Mouse (Mus musculus) spleen, postnatal 4 days (tissue): ENCODE measurements at regions not wholly inside any gene's neighbourhood (a gene's known extent, or its start where the extent isn't known, plus 50 kb on each side); places are given as distances from the start of the nearest gene placed in this dataset.

Experiments used
- DNase-seq, 2 experiments: peaks; one replicate each; pipeline ENCODE4 v3.0.0; 2022; ENCODE audit warnings: low spot score in 2 of 2

GRCm38 (mm10) chr5:126724329-126724728 lies 517.3 kb upstream of the Tmem132c start:
- no peak for DNase-seq

GRCm38 (mm10) chr5:126733470-126733869 lies 508.1 kb upstream of the Tmem132c start:
- peak in 1 of 2 experiments; percentile 15 for DNase-seq

GRCm38 (mm10) chr5:126735733-126736132 lies 505.9 kb upstream of the Tmem132c start:
- no peak for DNase-seq

GRCm38 (mm10) chr5:126737681-126738080 lies 503.9 kb upstream of the Tmem132c start:
- DNase-seq = no peak

GRCm38 (mm10) chr5:126740861-126741410 lies 500.7 kb upstream of the Tmem132c start:
- no peak for DNase-seq

GRCm38 (mm10) chr5:126755107-126755506 lies 486.5 kb upstream of the Tmem132c start:
- no peak for DNase-seq

- no peak for DNase-seq
These were observed 476.4 kb upstream of the Tmem132c start for GRCm38 (mm10) chr5:126765037-126765707.

- no peak for DNase-seq
These were observed 472.6 kb upstream of the Tmem132c start for GRCm38 (mm10) chr5:126769031-126769430.

GRCm38 (mm10) chr5:126787706-126788610 lies 453.6 kb upstream of the Tmem132c start:
- no peak for DNase-seq

GRCm38 (mm10) chr5:126799698-126800279 lies 441.8 kb upstream of the Tmem132c start:
- DNase-seq = no peak

GRCm38 (mm10) chr5:126806656-126807055 lies 435.0 kb upstream of the Tmem132c start:
- no peak for DNase-seq

- no peak for DNase-seq
These were observed 425.5 kb upstream of the Tmem132c start for GRCm38 (mm10) chr5:126816069-126816468.

GRCm38 (mm10) chr5:126835440-126835839 lies 406.2 kb upstream of the Tmem132c start:
- no peak for DNase-seq

GRCm38 (mm10) chr5:126842606-126843005 lies 399.0 kb upstream of the Tmem132c start:
- no peak for DNase-seq

- no peak for DNase-seq
These were observed 379.5 kb upstream of the Tmem132c start for GRCm38 (mm10) chr5:126862078-126862477.

- no peak for DNase-seq
These were observed 365.8 kb upstream of the Tmem132c start for GRCm38 (mm10) chr5:126875842-126876241.

GRCm38 (mm10) chr5:126890710-126891109 lies 350.9 kb upstream of the Tmem132c start:
- DNase-seq = no peak

- DNase-seq = no peak
These were observed 348.5 kb upstream of the Tmem132c start for GRCm38 (mm10) chr5:126893063-126893462.

GRCm38 (mm10) chr5:126910084-126910483 lies 331.5 kb upstream of the Tmem132c start:
- DNase-seq = no peak

- no peak for DNase-seq
These were observed 324.3 kb upstream of the Tmem132c start for GRCm38 (mm10) chr5:126917300-126917699.

- no peak for DNase-seq
These were observed 308.1 kb upstream of the Tmem132c start for GRCm38 (mm10) chr5:126933466-126933865.

- no peak for DNase-seq
These were observed 296.7 kb upstream of the Tmem132c start for GRCm38 (mm10) chr5:126944861-126945260.
